Mouse (Mus musculus): ENCODE measurements at regions not wholly inside any gene's neighbourhood (a gene's known extent, or its start where the extent isn't known, plus 50 kb on each side); places are given as distances from the start of the nearest gene placed in this dataset.

DNA sequence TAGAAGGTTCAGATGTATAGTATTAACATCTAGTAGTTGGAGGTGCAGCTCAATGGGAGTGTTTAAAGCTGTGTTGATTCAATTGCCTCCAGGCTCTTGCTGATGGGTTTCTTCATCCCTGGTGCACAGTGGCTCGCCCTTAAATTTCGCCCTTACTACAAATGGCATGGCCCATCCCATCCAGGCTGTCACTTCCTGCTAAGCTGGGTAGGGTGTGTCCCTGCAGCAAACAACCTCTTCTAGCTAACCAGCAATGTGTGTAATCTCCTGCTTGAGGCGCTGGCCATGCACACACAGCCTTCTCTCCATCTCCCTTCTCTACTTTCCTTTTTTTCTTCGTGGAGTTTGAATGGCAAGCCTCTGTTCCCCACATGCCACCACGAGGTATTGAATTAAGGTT lies 238.1 kb upstream of the Id2 start:
- Histone ChIP-seq H3K4me2 (ENCODE audit: low read depth, low read length) (no peak overlapping the region), H3K27me3 (ENCODE audit: control insufficient read depth, insufficient read depth, low read depth, low read length) (no peaks in the 10 kb centered on the region), H3K36me3 (ENCODE audit: control insufficient read depth, insufficient read depth) (no peaks in the 10 kb centered on the region), H3K9ac (ENCODE audit: low read depth, low read length) (no peak overlapping the region), H3K4me3 (ENCODE audit: low read depth, low read length) (no peak overlapping the region), H3K27ac (ENCODE audit: low read length) (no peak overlapping the region), H3K9me3 (replicated peaks; ENCODE audit: control insufficient read depth, low read length) (no peaks in the 10 kb centered on the region), H3K4me1 (ENCODE audit: control insufficient read depth, low read depth, low read length) (no peaks in the 10 kb centered on the region)
- no peak for ATAC-seq (ENCODE audit: low read depth)
- 48% methylated on average over 5 of the region's 5 CpGs for WGBS (ENCODE audit: insufficient replicate concordance)

DNA sequence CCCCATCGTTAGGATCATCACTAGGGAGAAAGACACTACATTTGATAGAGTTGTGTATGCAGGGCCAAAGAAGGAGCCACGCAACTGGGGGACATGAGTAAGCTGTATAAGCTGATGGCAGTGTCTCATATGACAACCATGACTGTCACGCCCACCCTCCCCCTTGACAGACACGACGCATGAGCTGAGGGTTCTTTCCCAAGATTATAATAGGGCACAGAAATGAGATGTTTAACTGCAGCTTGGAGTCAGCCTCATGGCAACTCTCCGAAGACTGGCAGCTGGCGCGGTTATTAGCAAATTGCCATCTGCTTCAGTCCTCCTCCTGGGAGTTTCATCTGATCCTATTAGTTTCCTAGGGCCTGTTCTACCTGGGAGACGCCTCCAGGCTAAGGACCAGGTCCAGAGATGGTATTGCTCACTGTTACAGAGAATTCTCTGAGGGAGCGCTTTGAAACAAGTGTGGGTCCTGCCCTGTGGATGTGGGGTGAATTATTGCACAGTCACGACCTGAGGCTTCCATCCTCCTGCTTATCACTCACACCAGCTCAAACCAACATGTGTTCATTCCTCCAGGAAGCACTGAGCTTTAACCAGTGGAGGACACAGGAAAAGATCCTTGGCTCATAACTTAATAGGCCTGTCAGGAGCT lies 235.6 kb upstream of the Id2 start:
- Histone ChIP-seq H3K9me3 (replicated peaks; ENCODE audit: control insufficient read depth, low read length) (no peaks in the 10 kb centered on the region), H3K4me2 (ENCODE audit: low read depth, low read length) (no peak overlapping the region), H3K27me3 (ENCODE audit: control insufficient read depth, insufficient read depth, low read depth, low read length) (no peaks in the 10 kb centered on the region), H3K27ac (ENCODE audit: low read length) (no peak overlapping the region), H3K4me3 (ENCODE audit: low read depth, low read length) (no peak overlapping the region), H3K9ac (ENCODE audit: low read depth, low read length) (no peak overlapping the region), H3K36me3 (ENCODE audit: control insufficient read depth, insufficient read depth) (no peaks in the 10 kb centered on the region), H3K4me1 (ENCODE audit: control insufficient read depth, low read depth, low read length) (no peaks in the 10 kb centered on the region)
- ATAC-seq (ENCODE audit: low read depth) = no peak
- 66% methylated on average over 11 of the region's 11 CpGs for WGBS (ENCODE audit: insufficient replicate concordance)

DNA sequence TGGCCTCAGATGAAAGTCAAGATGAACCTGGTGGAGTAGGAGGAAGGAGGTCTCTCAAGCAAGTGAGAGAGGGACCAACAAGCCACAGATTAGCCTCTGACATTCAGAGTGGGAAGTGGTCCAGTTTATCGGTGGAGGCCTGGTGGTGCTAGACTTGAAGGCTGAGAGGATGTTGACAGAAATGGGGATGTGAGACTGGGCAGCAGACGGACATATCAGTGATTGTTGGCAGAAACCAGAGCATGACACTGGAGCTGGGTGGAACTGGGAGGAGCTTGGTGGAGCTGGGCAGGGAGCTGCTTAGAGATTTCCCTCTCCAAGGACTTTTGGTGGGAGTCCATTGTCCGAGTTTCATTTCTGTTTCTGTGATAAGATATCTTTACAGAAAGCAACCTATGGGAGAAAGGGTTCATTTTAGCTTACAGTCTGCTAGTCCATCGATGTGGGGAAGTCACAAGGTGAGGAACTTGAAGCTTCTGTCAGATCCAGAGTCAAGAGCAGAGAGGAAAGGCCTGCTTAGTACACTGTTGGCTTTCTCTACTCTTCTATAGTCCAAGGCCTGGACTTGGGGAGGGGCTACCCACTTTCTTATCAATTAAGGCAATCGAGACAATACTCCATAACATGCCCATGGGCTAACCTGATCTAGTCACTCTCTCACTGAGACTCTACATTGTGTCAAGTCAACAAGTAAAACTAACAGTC lies 233.2 kb upstream of the Id2 start:
- no peaks in the 10 kb centered on the region for H3K36me3 ChIP-seq (ENCODE audit: control insufficient read depth, insufficient read depth)
- peak; percentile 24; the same call in 1 of the 2 replicates for ATAC-seq (ENCODE audit: low read depth)
- H3K27me3 ChIP-seq (ENCODE audit: control insufficient read depth, insufficient read depth, low read depth, low read length) = no peaks in the 10 kb centered on the region
- H3K4me3 ChIP-seq (ENCODE audit: low read depth, low read length) = no peak overlapping the region
- H3K9me3 ChIP-seq (replicated peaks; ENCODE audit: control insufficient read depth, low read length) = no peaks in the 10 kb centered on the region
- H3K27ac ChIP-seq (ENCODE audit: low read length) = no peak overlapping the region
- no peak overlapping the region for H3K9ac ChIP-seq (ENCODE audit: low read depth, low read length)
- H3K4me1 ChIP-seq (ENCODE audit: control insufficient read depth, low read depth, low read length) = no peaks in the 10 kb centered on the region
- H3K4me2 ChIP-seq (ENCODE audit: low read depth, low read length) = no peak overlapping the region
- WGBS (ENCODE audit: insufficient replicate concordance) = 25% methylated on average over 5 of the region's 5 CpGs

DNA sequence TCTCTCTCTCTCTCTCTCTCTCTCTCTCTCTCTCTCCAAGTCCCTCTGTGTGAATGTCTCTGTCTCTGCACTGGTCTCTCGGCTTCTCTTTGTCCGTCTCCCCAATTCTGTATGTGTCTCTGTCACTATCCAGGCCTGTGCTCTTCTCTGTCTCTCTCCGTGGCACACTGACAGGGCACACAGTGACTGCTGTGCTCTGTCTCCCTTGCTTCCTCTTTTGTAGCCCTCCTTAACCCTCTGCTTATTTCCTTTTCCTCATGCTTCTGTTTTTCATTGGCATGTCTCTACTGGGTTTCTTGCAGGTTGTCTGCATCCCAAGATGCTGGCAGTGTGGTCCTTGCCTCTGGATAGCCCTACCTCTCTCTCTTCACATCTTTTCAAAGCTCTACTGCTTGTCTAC lies 229.0 kb upstream of the Id2 start:
- no peaks in the 10 kb centered on the region for H3K4me1 ChIP-seq (ENCODE audit: control insufficient read depth, low read depth, low read length)
- H3K9ac ChIP-seq (ENCODE audit: low read depth, low read length) = no peak overlapping the region
- no peaks in the 10 kb centered on the region for H3K9me3 ChIP-seq (replicated peaks; ENCODE audit: control insufficient read depth, low read length)
- H3K36me3 ChIP-seq (ENCODE audit: control insufficient read depth, insufficient read depth) = no peaks in the 10 kb centered on the region
- H3K27me3 ChIP-seq (ENCODE audit: control insufficient read depth, insufficient read depth, low read depth, low read length) = no peaks in the 10 kb centered on the region
- no peak overlapping the region for H3K4me3 ChIP-seq (ENCODE audit: low read depth, low read length)
- H3K27ac ChIP-seq (ENCODE audit: low read length) = no peak overlapping the region
- 29% methylated on average over 3 of the region's 3 CpGs for WGBS (ENCODE audit: insufficient replicate concordance)
- no peak for ATAC-seq (ENCODE audit: low read depth)
- H3K4me2 ChIP-seq (ENCODE audit: low read depth, low read length) = no peak overlapping the region

DNA sequence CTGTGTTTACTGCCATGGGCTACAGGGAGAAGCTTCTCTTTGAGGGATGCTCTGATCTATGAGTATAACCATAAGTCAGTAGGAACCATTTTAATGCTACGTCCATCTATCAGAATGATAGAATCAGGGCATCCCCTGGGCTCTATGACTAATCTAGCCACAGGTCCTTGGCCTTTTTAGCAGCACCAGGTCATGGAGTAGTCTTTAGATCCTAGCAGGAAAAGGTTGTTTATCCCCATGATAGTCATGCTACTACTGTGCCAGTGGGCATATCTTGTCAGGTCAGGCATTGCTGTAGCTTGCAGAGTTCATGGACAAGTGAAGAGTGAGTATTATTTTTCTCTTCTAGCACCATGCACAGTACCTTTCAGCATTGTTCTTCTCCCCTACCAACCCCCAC lies 226.2 kb upstream of the Id2 start:
- Histone ChIP-seq H3K4me3 (ENCODE audit: low read depth, low read length) (no peak overlapping the region), H3K27me3 (ENCODE audit: control insufficient read depth, insufficient read depth, low read depth, low read length) (no peaks in the 10 kb centered on the region), H3K36me3 (ENCODE audit: control insufficient read depth, insufficient read depth) (no peaks in the 10 kb centered on the region), H3K9me3 (replicated peaks; ENCODE audit: control insufficient read depth, low read length) (no peaks in the 10 kb centered on the region), H3K4me1 (ENCODE audit: control insufficient read depth, low read depth, low read length) (no peaks in the 10 kb centered on the region), H3K9ac (ENCODE audit: low read depth, low read length) (no peak overlapping the region), H3K4me2 (ENCODE audit: low read depth, low read length) (no peak overlapping the region), H3K27ac (ENCODE audit: low read length) (no peak overlapping the region)
- 64% methylated on average over 1 of the region's 1 CpGs for WGBS (ENCODE audit: insufficient replicate concordance)
- ATAC-seq (ENCODE audit: low read depth) = no peak

DNA sequence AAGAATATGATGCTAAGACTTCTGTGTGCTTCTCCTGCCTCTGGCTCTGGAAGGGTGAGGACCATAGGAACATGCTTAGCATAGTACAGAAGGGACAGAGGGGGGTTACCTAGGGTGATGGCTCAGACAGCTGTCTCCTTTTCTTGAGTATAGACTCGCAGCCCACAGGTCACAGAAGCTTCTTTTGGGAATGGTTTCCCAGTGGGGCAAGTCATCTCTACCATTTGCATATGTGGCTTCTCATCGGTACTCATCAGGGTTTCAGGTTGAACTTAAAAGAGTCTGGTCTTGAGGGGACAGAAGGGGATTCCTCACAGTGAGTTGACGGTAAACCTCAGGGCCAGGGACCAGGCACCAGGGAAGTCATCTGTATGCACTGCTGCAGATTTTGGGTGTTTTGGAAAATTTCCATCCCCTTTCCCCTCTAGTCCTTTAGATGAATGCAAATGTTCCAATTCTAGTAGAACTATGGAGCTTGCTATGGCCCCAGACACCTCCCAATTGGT lies 223.4 kb upstream of the Id2 start:
- ATAC-seq (ENCODE audit: low read depth) = no peak
- 65% methylated on average over 3 of the region's 3 CpGs for WGBS (ENCODE audit: insufficient replicate concordance)
- H3K27ac ChIP-seq (ENCODE audit: low read length) = no peak overlapping the region

DNA sequence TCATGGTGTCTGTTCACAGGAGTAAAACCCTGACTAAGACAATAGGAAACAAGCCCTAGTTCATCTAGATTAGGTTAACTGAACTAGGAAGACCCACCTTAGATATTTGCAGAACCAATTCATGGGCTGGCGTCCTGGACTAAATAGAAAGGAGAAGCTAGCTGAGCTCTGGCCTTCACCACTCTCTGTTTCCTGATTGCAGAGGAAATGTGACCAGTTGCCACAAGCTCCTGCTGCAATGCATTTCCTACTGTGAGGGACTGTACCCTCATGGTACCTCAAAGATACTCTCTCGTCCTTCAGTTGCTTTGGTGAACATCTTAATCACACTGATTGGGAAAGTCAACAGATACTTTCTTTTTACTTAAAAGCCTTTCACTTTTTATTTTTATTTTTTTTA lies 222.9 kb upstream of the Id2 start:
- ATAC-seq (ENCODE audit: low read depth) = no peak
- no peaks in the 10 kb centered on the region for H3K4me1 ChIP-seq (ENCODE audit: control insufficient read depth, low read depth, low read length)
- 21% methylated on average over 2 of the region's 2 CpGs for WGBS (ENCODE audit: insufficient replicate concordance)
- no peak overlapping the region for H3K4me2 ChIP-seq (ENCODE audit: low read depth, low read length)
- no peaks in the 10 kb centered on the region for H3K27me3 ChIP-seq (ENCODE audit: control insufficient read depth, insufficient read depth, low read depth, low read length)
- H3K9ac ChIP-seq (ENCODE audit: low read depth, low read length) = no peak overlapping the region
- H3K27ac ChIP-seq (ENCODE audit: low read length) = no peak overlapping the region
- no peaks in the 10 kb centered on the region for H3K36me3 ChIP-seq (ENCODE audit: control insufficient read depth, insufficient read depth)
- H3K9me3 ChIP-seq (replicated peaks; ENCODE audit: control insufficient read depth, low read length) = no peaks in the 10 kb centered on the region
- H3K4me3 ChIP-seq (ENCODE audit: low read depth, low read length) = no peak overlapping the region

More for the DNA sequence above, 223.4 kb upstream of the Id2 start:
- no peaks in the 10 kb centered on the region for H3K9me3 ChIP-seq (replicated peaks; ENCODE audit: control insufficient read depth, low read length)
- no peaks in the 10 kb centered on the region for H3K36me3 ChIP-seq (ENCODE audit: control insufficient read depth, insufficient read depth)
- H3K27me3 ChIP-seq (ENCODE audit: control insufficient read depth, insufficient read depth, low read depth, low read length) = no peaks in the 10 kb centered on the region
- H3K4me2 ChIP-seq (ENCODE audit: low read depth, low read length) = no peak overlapping the region
- no peak overlapping the region for H3K9ac ChIP-seq (ENCODE audit: low read depth, low read length)
- H3K4me3 ChIP-seq (ENCODE audit: low read depth, low read length) = no peak overlapping the region
- H3K4me1 ChIP-seq (ENCODE audit: control insufficient read depth, low read depth, low read length) = no peaks in the 10 kb centered on the region

DNA sequence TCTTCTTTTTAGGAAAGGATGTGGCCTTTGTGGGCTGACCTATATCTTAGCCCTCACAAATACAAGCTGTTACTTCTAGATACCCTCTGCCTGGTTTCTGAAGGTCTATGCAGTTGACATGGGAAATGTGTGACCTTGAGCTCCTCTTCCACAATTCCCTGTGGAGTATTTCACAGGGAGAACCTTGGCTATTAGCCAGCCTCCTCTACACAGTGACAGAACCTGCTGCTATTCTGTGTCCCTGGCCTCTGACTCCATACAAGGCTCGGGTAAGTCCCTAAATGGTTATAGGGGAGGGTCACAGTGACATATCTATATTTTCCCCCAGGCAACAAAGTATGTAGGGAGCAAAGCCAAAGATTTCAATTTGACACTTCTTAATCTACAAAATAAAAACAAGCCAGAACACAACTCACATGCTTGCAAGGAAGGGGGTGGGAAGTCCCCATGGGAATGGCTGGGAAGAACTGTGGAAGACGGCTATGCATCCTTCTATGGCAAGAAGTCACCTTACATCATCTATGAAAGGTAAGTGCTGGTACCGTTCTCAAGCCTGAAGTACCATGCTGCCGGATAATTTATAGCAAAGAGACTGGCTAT lies 221.2 kb upstream of the Id2 start:
- no peaks in the 10 kb centered on the region for H3K36me3 ChIP-seq (ENCODE audit: control insufficient read depth, insufficient read depth)
- H3K27me3 ChIP-seq (ENCODE audit: control insufficient read depth, insufficient read depth, low read depth, low read length) = no peaks in the 10 kb centered on the region
- H3K27ac ChIP-seq (ENCODE audit: low read length) = no peak overlapping the region
- WGBS (ENCODE audit: insufficient replicate concordance) = 51% methylated on average over 4 of the region's 4 CpGs
- no peaks in the 10 kb centered on the region for H3K9me3 ChIP-seq (replicated peaks; ENCODE audit: control insufficient read depth, low read length)
- H3K4me3 ChIP-seq (ENCODE audit: low read depth, low read length) = no peak overlapping the region
- no peaks in the 10 kb centered on the region for H3K4me1 ChIP-seq (ENCODE audit: control insufficient read depth, low read depth, low read length)
- ATAC-seq (ENCODE audit: low read depth) = no peak
- H3K9ac ChIP-seq (ENCODE audit: low read depth, low read length) = no peak overlapping the region
- no peak overlapping the region for H3K4me2 ChIP-seq (ENCODE audit: low read depth, low read length)

DNA sequence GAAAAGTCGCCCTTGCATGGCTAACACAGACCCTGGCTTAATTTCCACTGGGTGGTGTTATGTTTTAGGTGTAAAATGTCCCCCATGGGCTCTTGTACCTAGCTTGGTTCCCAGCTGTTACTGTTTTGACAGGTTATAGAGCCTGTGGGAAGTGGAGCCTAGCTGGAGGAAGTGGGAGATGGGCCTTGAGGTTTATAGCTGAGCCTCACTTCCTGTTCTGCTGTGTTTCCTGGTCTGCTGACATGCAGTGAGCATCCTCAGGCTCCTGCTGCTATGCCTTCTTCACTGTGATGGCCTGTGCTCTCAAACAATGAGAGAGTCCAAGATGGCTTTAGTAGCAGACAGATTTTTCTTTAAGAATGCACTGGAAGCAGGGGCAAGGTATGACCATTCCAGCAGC lies 219.0 kb upstream of the Id2 start:
- ATAC-seq (ENCODE audit: low read depth) = no peak
- no peaks in the 10 kb centered on the region for H3K36me3 ChIP-seq (ENCODE audit: control insufficient read depth, insufficient read depth)
- no peak overlapping the region for H3K9ac ChIP-seq (ENCODE audit: low read depth, low read length)
- H3K4me1 ChIP-seq (ENCODE audit: control insufficient read depth, low read depth, low read length) = no peaks in the 10 kb centered on the region
- H3K27me3 ChIP-seq (ENCODE audit: control insufficient read depth, insufficient read depth, low read depth, low read length) = no peaks in the 10 kb centered on the region
- 29% methylated on average over 1 of the region's 1 CpGs for WGBS (ENCODE audit: insufficient replicate concordance)
- no peaks in the 10 kb centered on the region for H3K9me3 ChIP-seq (replicated peaks; ENCODE audit: control insufficient read depth, low read length)
- no peak overlapping the region for H3K27ac ChIP-seq (ENCODE audit: low read length)
- no peak overlapping the region for H3K4me3 ChIP-seq (ENCODE audit: low read depth, low read length)
- no peak overlapping the region for H3K4me2 ChIP-seq (ENCODE audit: low read depth, low read length)
